Mouse (Mus musculus): Measurements from ENCODE around the gene Krtap1-5. TPM values are rescaled to one million over a fixed set of nuclear protein-coding genes. Genes with fewer than 3 reads are reported as not detected.
A peak's percentile ranks its signal among the peaks of the same experiment; 100 is the strongest.

Gene Krtap1-5
- polyA plus RNA-seq, 1 experiment from 2014 or later = not detected

- Histone ChIP-seq H3K4me2 (replicated peaks) (peak overlapping the region; percentile 44), H3K4me3 (no peak overlapping the region), H3K36me3 (no peaks in the 10 kb centered on the region), H3K4me1 (no peaks in the 10 kb centered on the region), H3K9me3 (replicated peaks) (no peaks in the 10 kb centered on the region), H3K27me3 (no peaks in the 10 kb centered on the region), H3K9ac (no peak overlapping the region), H3K27ac (no peak overlapping the region)
- 11% methylated on average over 7 of the region's 7 CpGs for WGBS
- ATAC-seq (ENCODE audit: low FRiP score) = peak; percentile 66; the same call in 1 of the 2 replicates
These were observed 6.7 kb downstream of the Krtap1-5 start for GRCm38 (mm10) chr11:99574106-99574505.

GRCm38 (mm10) chr11:99573164-99573563 is 7.7 kb downstream of the Krtap1-5 start:
- no peak for ATAC-seq (ENCODE audit: low FRiP score)
- WGBS = 43% methylated on average over 4 of the region's 4 CpGs
- Histone ChIP-seq H3K4me1 (no peaks in the 10 kb centered on the region), H3K9me3 (replicated peaks) (no peaks in the 10 kb centered on the region), H3K4me3 (no peak overlapping the region), H3K27me3 (no peaks in the 10 kb centered on the region), H3K36me3 (no peaks in the 10 kb centered on the region), H3K9ac (no peak overlapping the region), H3K4me2 (replicated peaks) (no peak overlapping the region), H3K27ac (no peak overlapping the region)

- Histone ChIP-seq H3K4me3 (no peak within 1 kb of the TSS), H3K4me1 (no peaks in the 10 kb centered on the region), H3K27ac (no peak within 1 kb of the TSS), H3K27me3 (no peaks in the 10 kb centered on the region), H3K9ac (no peak within 1 kb of the TSS), H3K4me2 (replicated peaks) (no peak within 1 kb of the TSS), H3K36me3 (no peaks in the 10 kb centered on the region), H3K9me3 (replicated peaks) (no peaks in the 10 kb centered on the region)
- WGBS = 94% methylated on average over 7 of the region's 7 CpGs
- no peak for ATAC-seq (ENCODE audit: low FRiP score)
These were observed 14.3 kb downstream of the Krtap1-5 start, which contains the start of gene Krtap3-1 for GRCm38 (mm10) chr11:99566530-99566929. Gene Krtap3-1, minus strand, starts transcription at chr11:99566630.

GRCm38 (mm10) chr11:99562580-99562979 is 18.2 kb downstream of the Krtap1-5 start:
- H3K9me3 ChIP-seq (replicated peaks) = no peaks in the 10 kb centered on the region
- no peak overlapping the region for H3K4me2 ChIP-seq (replicated peaks)
- H3K9ac ChIP-seq = no peak overlapping the region
- no peak for ATAC-seq (ENCODE audit: low FRiP score)
- no peak overlapping the region for H3K4me3 ChIP-seq
- no peak overlapping the region for H3K27ac ChIP-seq
- H3K27me3 ChIP-seq = no peaks in the 10 kb centered on the region
- H3K36me3 ChIP-seq = no peaks in the 10 kb centered on the region
- 82% methylated on average over 6 of the region's 6 CpGs for WGBS
- no peaks in the 10 kb centered on the region for H3K4me1 ChIP-seq

GRCm38 (mm10) chr11:99559366-99559765 is 21.4 kb downstream of the Krtap1-5 start, which contains the start of gene Gm11939:
Gene Gm11939, minus strand, starts transcription at chr11:99559466.
- Histone ChIP-seq H3K4me1 (no peaks in the 10 kb centered on the region), H3K36me3 (no peaks in the 10 kb centered on the region), H3K9ac (no peak within 1 kb of the TSS), H3K4me2 (replicated peaks) (no peak within 1 kb of the TSS), H3K27me3 (no peaks in the 10 kb centered on the region), H3K27ac (no peak within 1 kb of the TSS), H3K9me3 (replicated peaks) (no peaks in the 10 kb centered on the region), H3K4me3 (no peak within 1 kb of the TSS)
- ATAC-seq (ENCODE audit: low FRiP score) = no peak
- 93% methylated on average over 9 of the region's 9 CpGs for WGBS

- H3K9me3 ChIP-seq (replicated peaks) = no peaks in the 10 kb centered on the region
- WGBS = 79% methylated on average over 3 of the region's 3 CpGs
- H3K27ac ChIP-seq = no peak overlapping the region
- H3K9ac ChIP-seq = no peak overlapping the region
- H3K4me2 ChIP-seq (replicated peaks) = no peak overlapping the region
- H3K36me3 ChIP-seq = no peaks in the 10 kb centered on the region
- no peak for ATAC-seq (ENCODE audit: low FRiP score)
- no peak overlapping the region for H3K4me3 ChIP-seq
- H3K4me1 ChIP-seq = no peaks in the 10 kb centered on the region
- H3K27me3 ChIP-seq = no peaks in the 10 kb centered on the region
These were observed 22.7 kb downstream of the Krtap1-5 start for GRCm38 (mm10) chr11:99557976-99558745.

GRCm38 (mm10) chr11:99556753-99557152 is 24.1 kb downstream of the Krtap1-5 start, which contains the start of gene Krtap3-2:
Gene Krtap3-2, minus strand, starts transcription at chr11:99556853.
- 82% methylated on average over 2 of the region's 2 CpGs for WGBS
- Histone ChIP-seq H3K4me2 (replicated peaks) (no peak within 1 kb of the TSS), H3K27ac (no peak within 1 kb of the TSS), H3K9me3 (replicated peaks) (no peaks in the 10 kb centered on the region), H3K36me3 (no peaks in the 10 kb centered on the region), H3K27me3 (no peaks in the 10 kb centered on the region), H3K9ac (no peak within 1 kb of the TSS), H3K4me3 (no peak within 1 kb of the TSS), H3K4me1 (no peaks in the 10 kb centered on the region)
- no peak for ATAC-seq (ENCODE audit: low FRiP score)

- Histone ChIP-seq H3K9ac (no peak overlapping the region), H3K4me2 (replicated peaks) (no peak overlapping the region), H3K4me3 (no peak overlapping the region), H3K27me3 (no peaks in the 10 kb centered on the region), H3K27ac (no peak overlapping the region), H3K9me3 (replicated peaks) (no peaks in the 10 kb centered on the region), H3K36me3 (no peaks in the 10 kb centered on the region), H3K4me1 (no peaks in the 10 kb centered on the region)
- WGBS = 84% methylated on average over 2 of the region's 2 CpGs
- ATAC-seq (ENCODE audit: low FRiP score) = no peak
These were observed 24.6 kb downstream of the Krtap1-5 start for GRCm38 (mm10) chr11:99556195-99556594.

- Histone ChIP-seq H3K27me3 (no peaks in the 10 kb centered on the region), H3K27ac (no peak within 1 kb of the TSS), H3K4me2 (replicated peaks) (no peak within 1 kb of the TSS), H3K9me3 (replicated peaks) (no peaks in the 10 kb centered on the region), H3K4me1 (no peaks in the 10 kb centered on the region), H3K36me3 (no peaks in the 10 kb centered on the region), H3K9ac (no peak within 1 kb of the TSS), H3K4me3 (no peak within 1 kb of the TSS)
- 74% methylated on average over 4 of the region's 4 CpGs for WGBS
- no peak for ATAC-seq (ENCODE audit: low FRiP score)
These were observed 30.1 kb downstream of the Krtap1-5 start, which contains the start of gene Krtap3-3 for GRCm38 (mm10) chr11:99550765-99551164. Gene Krtap3-3, minus strand, starts transcription at chr11:99550865.

GRCm38 (mm10) chr11:99547892-99548291 is 32.9 kb downstream of the Krtap1-5 start:
- Histone ChIP-seq H3K27me3 (no peaks in the 10 kb centered on the region), H3K27ac (no peak overlapping the region), H3K4me3 (no peak overlapping the region), H3K9me3 (replicated peaks) (no peaks in the 10 kb centered on the region), H3K4me2 (replicated peaks) (no peak overlapping the region), H3K9ac (no peak overlapping the region), H3K4me1 (no peaks in the 10 kb centered on the region), H3K36me3 (no peaks in the 10 kb centered on the region)
- no peak for ATAC-seq (ENCODE audit: low FRiP score)

GRCm38 (mm10) chr11:99539721-99540120 is 41.1 kb downstream of the Krtap1-5 start:
- no peaks in the 10 kb centered on the region for H3K9me3 ChIP-seq (replicated peaks)
- 63% methylated on average over 9 of the region's 9 CpGs for WGBS

More at GRCm38 (mm10) chr11:99539721-99540120, 41.1 kb downstream of the Krtap1-5 start:
- ATAC-seq (ENCODE audit: low FRiP score) = no peak
- Histone ChIP-seq H3K27me3 (no peaks in the 10 kb centered on the region), H3K4me3 (no peak overlapping the region), H3K27ac (no peak overlapping the region), H3K36me3 (no peaks in the 10 kb centered on the region), H3K4me1 (no peaks in the 10 kb centered on the region), H3K4me2 (replicated peaks) (no peak overlapping the region; the same call in 1 of the 2 replicates), H3K9ac (no peak overlapping the region)

All from hindbrain, embryonic 12.5 days (tissue).